Mouse (Mus musculus): ENCODE results near the gene Edc4.
"Not testable (repeated sequence)": the region's sequence is repeated elsewhere in the genome, so short reads cannot be mapped to it uniquely, and the experiment has no call there.

Gene Edc4

DNA sequence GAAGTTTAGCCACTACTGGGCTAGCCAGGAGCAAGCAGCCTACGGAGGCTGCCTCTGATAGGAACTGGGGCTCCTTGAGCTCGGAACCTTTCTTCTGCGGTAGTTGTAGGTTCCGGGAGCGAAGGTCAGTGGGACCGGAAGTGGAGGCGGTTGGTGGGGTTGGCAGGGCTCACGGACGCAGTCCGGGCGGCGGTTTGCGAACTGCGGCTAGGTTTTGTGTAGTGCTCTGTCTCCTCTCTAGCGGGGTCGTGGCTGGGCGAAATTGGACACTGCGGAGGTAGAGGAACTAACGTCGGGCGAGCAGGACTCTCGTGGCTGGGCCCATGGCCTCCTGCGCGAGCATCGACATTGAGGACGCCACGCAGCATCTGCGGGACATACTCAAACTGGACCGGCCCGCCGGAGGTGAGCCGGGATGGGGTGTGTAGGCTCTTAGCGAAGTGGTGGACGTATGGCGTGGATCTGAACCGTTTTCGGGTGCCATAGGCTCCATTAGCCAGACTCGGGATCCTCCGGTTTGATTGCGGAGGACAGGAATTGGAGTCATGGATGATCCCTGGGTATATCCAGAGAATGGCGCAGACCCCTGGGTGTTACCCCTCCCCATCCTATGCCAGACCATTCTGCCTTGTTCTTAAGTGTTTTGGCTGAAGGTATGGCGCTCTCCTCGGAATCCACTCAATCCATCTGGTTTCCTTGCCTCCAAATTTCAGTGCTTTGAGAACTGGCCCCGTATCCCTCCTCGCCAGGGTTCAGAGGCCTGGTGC, at the start of gene Edc4:
Gene Edc4, plus strand, starts transcription at position 128 of the 767 bp plus-strand sequence.
- DNase-seq (ENCODE audit: low read depth) = peak; percentile 90

- not testable (repeated sequence) for DNase-seq (ENCODE audit: low read depth)
These were observed 46.9 kb upstream of the Edc4 start for GRCm38 (mm10) chr8:105833740-105834139.

DNA sequence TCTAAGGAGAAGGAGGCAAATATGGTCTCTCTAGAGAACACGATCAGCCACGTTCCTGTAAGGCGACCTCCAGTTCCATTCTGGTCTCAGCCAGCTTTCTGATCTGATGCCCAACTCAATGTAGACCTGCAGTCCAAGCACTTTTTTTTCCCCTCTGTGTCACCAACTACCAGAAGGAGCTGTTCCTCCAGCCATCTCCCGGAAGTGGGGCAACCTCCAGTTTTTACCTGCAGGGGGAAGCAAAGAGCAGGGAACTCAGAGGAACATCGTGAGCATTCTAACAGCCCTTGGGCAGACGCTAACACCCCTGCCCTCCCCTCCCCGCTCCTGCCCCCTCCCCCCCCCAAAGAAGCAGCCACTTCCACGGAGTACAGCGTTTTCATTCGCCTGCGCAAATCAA, 45.4 kb upstream of the Edc4 start:
- DNase-seq (ENCODE audit: low read depth) = peak; percentile 92

GRCm38 (mm10) chr8:105836991-105837390, 43.7 kb upstream of the Edc4 start:
- no peak for DNase-seq (ENCODE audit: low read depth)

- DNase-seq (ENCODE audit: low read depth) = no peak
These were observed 41.5 kb upstream of the Edc4 start for GRCm38 (mm10) chr8:105839209-105839608.

GRCm38 (mm10) chr8:105846678-105847077, 34.0 kb upstream of the Edc4 start:
- DNase-seq (ENCODE audit: low read depth) = no peak

- DNase-seq (ENCODE audit: low read depth) = no peak
These were observed 30.7 kb upstream of the Edc4 start for GRCm38 (mm10) chr8:105850014-105850413.

DNA sequence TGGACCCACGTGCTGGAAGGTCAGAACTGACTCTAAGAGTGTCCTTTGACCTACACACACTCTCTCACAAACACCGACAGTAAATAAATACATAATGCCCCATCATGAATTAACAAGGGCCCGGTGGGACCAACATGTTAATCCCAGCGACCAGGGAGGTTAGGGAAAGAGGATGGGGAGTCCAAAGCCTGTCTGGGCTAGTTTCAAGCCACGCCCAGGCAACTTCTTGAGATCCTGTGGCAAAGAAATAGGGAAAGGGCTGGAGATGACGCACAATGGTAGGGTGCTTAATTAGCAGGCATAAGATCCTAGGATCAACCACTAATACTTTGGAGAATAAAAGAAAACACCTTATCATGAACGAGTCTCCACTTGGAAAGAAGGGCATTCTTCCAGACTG, 30.1 kb upstream of the Edc4 start:
- DNase-seq (ENCODE audit: low read depth) = no peak

DNA sequence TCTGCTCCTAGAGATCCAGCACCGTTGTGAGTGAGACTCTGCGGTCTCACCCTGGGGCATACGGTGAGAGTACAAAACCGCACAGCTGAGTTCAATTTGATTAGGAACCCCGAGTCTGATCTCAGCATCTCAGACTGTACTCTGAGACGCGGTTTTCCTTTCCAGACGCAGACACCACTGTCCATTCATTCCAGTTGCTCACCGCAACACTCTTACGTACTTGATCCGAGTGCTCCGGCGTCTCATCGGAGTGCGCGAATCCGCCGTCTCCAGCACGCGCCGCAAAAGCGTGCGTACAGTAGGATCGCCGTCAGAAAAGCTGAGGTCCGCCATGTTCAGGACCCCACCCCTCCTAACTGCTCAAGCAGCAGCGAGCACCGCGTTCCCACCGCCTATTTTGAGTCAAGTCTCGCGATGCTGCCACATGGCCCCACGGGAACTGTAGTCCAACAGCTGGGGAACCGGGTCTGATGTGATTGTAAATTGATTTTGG, 29.0 kb upstream of the Edc4 start:
- DNase-seq (ENCODE audit: low read depth) = peak; percentile 92

DNA sequence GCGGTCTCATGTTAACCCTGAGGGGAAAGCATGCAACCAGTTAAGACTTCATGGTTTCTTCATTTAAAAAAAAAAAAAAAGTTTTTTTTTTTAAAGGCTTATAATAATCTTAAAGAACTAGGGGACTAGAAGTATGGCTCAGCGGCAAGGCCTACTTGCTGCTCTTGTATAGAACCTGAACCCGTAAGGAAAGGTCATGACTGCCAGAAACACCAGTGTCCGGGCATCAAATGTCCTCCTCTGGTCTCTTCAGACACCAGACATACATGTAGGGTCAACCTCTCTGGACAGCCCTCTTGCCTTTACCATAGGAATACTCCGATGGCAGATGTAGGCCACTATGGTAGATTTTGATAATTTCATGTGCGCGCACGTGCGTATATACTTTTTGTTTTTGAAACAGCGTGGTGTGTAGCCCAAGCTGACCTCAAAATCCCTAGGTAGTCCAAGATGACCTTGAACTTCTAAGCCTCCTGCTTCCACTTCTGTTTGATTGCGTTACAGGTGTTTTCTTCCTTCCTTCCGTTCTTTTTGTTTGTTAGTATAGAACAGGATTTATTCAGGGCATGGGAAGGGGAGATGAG, 28.4 kb upstream of the Edc4 start:
- DNase-seq (ENCODE audit: low read depth) = no peak

DNA sequence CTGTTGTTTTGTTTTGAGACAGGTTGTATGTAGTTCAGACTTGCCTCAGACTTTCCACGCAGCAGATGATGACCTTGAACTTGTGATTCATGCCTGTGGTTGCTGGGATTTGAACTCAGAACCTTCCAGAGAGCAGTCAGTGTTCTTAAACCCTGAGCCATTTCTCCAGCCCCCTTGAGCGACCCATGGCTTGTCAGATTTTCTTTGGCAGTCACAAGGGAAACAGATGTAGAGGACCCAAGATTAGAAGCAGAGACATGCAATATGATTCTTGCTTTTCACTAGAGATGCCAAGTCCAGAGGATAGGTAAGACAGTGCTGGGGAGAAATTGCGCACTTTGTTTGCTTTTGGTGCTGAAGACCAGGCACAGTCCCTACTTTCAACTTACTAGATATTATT, 27.5 kb upstream of the Edc4 start, which contains the start of gene Cenpt:
Gene Cenpt, minus strand, starts transcription at position 101 of the 400 bp plus-strand sequence.
- no peak for DNase-seq (ENCODE audit: low read depth)

GRCm38 (mm10) chr8:105854303-105854702, 26.4 kb upstream of the Edc4 start:
- no peak for DNase-seq (ENCODE audit: low read depth)

DNA sequence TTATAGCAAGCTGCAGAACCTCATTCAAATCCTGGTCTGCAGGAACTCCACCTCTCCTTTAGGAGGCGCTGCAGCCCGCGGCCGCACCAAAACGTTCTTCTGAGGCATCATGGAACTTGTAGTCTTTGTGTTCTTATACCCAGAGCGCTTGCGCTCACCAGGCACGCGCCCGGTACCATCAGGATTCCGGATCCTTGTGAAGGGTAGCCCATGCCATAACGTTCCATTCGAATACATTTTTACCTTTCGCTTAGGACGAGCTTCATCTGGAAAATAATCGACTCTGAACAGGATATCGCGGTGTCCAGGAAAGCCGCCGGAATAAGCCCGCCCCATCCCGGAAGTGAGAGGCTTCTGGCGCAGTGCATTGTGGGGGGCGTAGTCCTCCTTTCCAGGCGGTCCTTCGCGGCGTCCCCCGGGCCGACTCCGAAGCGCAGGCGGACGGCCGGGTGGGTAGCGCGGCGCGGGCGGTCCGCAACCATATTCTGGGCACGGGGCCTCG, 25.9 kb upstream of the Edc4 start, which contains the start of gene Thap11:
Gene Thap11, plus strand, starts transcription at position 418 of the 502 bp plus-strand sequence.
- peak; percentile 96 for DNase-seq (ENCODE audit: low read depth)

DNA sequence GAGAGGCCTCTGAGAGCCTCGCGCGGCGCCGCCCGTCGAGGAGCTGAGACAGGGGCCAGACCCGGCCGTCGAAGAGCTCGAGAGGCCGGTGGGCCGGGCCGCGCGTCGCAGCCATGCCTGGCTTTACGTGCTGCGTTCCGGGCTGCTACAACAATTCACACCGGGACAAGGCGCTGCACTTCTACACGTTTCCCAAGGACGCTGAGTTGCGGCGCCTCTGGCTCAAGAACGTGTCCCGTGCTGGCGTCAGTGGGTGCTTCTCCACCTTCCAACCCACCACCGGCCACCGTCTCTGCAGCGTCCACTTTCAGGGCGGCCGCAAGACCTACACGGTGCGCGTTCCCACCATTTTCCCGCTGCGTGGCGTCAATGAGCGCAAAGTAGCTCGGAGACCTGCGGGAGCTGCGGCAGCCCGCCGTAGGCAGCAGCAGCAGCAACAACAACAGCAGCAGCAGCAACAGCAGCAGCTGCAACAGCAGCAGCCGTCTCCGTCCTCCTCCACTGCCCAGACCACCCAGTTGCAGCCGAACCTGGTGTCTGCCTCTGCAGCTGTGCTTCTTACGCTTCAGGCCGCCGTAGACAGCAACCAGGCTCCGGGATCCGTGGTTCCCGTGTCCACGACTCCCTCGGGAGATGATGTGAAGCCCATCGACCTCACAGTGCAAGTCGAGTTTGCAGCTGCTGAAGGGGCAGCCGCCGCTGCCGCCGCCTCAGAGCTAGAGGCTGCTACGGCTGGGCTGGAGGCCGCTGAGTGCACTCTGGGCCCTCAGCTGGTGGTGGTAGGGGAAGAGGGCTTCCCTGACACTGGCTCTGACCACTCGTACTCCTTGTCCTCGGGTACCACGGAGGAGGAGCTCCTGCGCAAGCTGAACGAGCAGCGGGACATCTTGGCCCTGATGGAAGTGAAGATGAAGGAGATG, 25.2 kb upstream of the Edc4 start:
- no peak for DNase-seq (ENCODE audit: low read depth)

- DNase-seq (ENCODE audit: low read depth) = no peak
These were observed 24.4 kb upstream of the Edc4 start for GRCm38 (mm10) chr8:105856168-105856835.

GRCm38 (mm10) chr8:105858495-105858894, 22.2 kb upstream of the Edc4 start:
- DNase-seq (ENCODE audit: low read depth) = no peak

- no peak for DNase-seq (ENCODE audit: low read depth)
These were observed 21.4 kb upstream of the Edc4 start for GRCm38 (mm10) chr8:105859314-105859713.

- peak; percentile 93 for DNase-seq (ENCODE audit: low read depth)
These were observed 20.3 kb upstream of the Edc4 start, which contains the start of gene Nutf2 for GRCm38 (mm10) chr8:105860143-105860981. Gene Nutf2, plus strand, starts transcription at chr8:105860580.

GRCm38 (mm10) chr8:105861951-105862350, 18.7 kb upstream of the Edc4 start:
- peak; percentile 39 for DNase-seq (ENCODE audit: low read depth)

DNA sequence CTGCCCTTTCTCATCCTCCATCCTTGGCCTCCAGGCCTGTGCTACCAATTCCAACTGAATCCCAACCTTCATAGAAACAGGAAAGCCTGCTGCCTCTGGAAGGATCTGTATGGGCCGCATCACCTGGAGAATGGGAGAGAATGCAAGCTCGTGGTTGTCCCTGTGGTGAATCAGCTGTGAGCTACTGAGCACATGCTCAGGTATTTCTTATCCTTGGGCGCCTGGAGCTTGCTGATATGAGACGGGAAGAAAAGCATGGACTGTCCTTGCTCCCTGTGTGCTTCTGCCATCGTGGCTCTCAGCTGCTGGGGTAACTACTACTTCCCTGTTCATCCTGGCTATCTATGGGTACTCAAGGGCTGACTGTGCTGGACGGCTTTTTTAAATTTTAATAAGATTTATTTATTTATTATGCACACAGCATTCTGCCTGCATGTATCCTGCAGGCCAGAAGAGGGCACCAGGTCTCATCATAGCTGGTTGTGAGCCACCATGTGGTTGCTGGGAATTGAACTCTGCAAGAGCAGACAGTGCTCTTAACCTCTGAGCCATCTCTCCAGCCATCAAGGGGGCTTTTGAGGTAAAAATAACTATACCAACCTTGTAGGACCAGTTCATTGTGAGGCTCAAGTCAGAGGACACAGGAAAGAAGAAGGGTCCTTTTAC, 14.2 kb upstream of the Edc4 start:
- peak; percentile 22 for DNase-seq (ENCODE audit: low read depth)
